Mouse (Mus musculus): ENCODE measurements around the gene Sez6l.

DNA sequence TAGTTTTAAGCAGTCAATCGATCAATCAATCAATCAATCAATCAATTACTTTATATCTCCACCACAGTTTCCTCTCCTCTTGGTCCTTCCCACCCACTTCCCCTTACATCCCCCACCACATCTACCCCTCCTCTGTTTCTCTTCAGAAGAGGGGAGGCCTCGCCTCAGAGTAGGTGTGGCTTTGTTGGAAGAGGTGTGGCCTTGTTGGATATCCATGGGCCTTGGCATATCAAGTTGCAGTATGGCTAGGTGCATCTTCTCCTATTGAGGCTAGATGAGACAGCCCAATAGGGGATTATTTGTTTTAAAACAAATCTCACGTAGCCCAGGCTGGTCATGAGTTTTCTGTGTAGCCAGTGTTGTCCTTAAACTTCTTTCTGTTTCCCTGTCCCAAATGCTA lies 43.3 kb upstream of the Sez6l start:
- TF ChIP-seq POLR2A (IDR thresholded peaks at IDR 0.05; ENCODE audit: low read depth, low read length): no peak
- TF ChIP-seq CTCF (IDR thresholded peaks at IDR 0.05; ENCODE audit: borderline replicate concordance, insufficient read depth, low read length): no peak
